Mouse (Mus musculus): ENCODE measurements at regions not wholly inside any gene's neighbourhood (a gene's known extent, or its start where the extent isn't known, plus 50 kb on each side); places are given as distances from the start of the nearest gene placed in this dataset.

DNA sequence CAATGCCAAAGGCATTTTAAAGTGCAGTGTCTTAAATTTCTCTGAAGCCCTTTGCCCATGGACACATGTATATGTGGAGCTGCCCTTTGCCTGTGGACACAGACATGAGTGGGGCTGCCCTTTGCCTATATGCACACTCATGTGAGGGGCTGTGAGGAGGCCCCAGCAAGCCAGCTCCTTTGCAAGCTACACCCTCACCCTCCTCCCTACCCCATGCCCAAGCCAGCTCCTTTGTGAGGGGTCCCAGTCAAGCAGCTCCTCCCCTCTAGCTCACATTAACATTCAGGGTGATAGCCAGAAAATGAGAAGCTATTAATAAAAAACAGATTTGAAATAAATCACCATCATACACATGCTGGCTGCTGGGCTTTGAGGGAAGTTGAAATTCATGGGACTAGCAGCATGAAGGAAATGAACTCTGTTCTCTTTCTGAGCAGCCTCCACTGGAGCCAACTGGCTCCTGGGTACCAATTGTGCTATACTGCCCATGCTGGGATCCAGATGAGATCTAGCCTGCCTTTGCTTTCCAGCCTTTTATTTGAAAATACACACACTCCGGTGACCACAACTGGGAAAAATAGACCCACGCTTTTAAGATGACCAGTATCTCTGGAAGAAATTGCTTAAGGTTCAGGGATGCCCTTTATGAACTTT, 151.4 kb downstream of the Abcc12 start:
- DNase-seq: no peak

DNA sequence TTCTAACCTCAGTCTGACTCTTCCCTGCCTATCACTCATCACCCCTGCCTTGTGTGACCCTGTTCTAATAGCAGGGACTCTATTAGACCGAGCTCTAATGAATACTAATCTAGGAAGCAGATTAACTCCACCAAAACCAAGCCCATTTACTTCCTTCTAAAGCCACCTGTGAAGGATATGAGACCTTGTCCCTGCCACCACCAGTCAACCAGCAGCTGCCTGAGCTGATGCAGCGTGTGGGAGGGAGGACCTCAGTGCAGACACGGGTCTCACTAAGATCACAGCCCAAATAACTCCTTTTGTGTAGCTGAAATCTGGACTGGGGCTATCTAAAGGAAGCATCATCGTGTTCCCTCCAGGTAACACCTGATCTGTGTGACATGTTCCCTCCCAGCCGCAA, 152.4 kb downstream of the Abcc12 start:
- DNase-seq: no peak

- DNase-seq: no peak
These were observed 154.4 kb downstream of the Abcc12 start for GRCm38 (mm10) chr8:86426056-86426455.

- no peak for DNase-seq
These were observed 155.1 kb downstream of the Abcc12 start for GRCm38 (mm10) chr8:86425382-86425781.

GRCm38 (mm10) chr8:86419059-86419651, 161.3 kb downstream of the Abcc12 start:
- DNase-seq: no peak

- no peak for DNase-seq
These were observed 162.0 kb downstream of the Abcc12 start for GRCm38 (mm10) chr8:86418414-86418981.

DNA sequence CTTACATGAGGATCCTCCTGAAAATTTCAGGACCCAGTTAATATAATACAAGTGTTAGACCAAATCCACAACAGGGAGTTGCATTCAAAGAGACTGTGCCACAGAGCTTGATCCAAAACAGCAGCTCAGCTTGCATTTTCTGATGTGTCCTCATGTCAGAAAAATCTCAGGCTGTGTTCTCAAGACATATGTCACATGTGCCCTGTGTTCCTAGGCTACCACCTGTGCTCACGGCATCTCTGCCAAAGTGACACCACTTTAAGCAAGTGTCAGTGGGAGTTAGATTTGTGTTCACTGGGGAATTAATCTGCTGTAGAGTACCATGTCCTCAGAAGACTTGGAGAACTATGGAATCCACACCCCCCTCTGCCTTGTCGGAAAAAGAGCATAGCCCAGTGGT, 165.3 kb downstream of the Abcc12 start:
- DNase-seq: no peak

DNA sequence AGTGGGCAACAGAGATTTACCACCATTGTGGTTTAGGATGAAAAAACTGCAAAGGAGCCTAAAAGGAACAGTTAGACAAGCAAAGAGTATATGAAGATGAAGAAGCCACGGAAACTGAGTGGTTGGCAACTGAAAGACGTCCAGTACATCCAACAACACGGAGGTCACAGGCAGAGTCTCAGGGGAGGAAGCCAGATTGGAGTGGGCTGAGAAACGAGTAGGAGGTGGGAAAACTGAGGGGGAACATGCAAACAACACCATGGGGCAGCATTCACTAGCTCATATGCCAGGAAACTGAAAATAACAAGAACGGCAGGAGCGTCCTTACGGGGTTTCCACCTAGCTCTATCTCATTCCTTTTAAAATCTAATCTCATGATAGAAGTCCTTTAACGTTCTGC, 169.3 kb downstream of the Abcc12 start:
- DNase-seq: no peak

- DNase-seq: no peak
These were observed 174.3 kb downstream of the Abcc12 start for GRCm38 (mm10) chr8:86406196-86406595.

DNA sequence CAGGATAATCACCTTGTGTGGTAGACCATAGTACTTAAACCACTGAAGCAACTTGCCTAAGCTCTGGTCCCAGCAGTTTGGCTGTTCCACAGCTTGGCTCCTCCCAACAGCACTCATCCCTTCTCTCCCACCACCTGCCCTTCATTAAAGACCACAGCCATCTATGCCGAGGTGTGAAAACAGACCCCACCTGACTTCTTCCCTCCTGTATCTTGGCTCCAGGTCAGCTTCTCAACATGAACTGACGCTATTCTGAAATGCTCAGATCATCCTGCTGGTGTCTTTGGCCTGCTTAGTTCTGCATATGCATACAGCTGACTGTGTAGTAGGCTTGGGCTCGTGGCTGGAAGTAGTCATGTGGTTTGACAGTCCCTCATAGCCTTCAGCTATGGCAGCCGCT, 177.1 kb downstream of the Abcc12 start:
- no peak for DNase-seq

DNA sequence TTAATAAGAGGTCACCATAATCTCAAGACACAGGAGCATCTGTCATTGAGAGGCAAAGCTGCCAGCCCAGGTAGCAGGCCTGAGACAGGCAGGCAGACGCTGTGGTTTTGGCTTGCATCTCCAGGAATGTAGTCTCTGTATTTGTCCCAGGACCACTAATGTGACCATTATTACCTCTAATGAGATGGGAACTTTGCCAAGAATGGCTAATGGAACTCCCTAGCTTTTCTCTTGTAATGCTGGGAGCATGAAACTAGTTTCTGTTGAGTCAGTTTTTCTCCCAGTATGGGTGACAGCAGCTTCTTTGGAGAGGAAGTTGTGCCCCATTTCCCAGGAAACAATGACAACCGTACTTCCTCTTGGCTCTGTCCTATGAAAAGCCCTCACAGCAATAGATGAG, 178.5 kb downstream of the Abcc12 start:
- no peak for DNase-seq

GRCm38 (mm10) chr8:86395121-86395520, 185.4 kb downstream of the Abcc12 start:
- no peak for DNase-seq

GRCm38 (mm10) chr8:86393835-86394234, 186.7 kb downstream of the Abcc12 start:
- DNase-seq: no peak

GRCm38 (mm10) chr8:86393374-86393773, 187.1 kb downstream of the Abcc12 start:
- no peak for DNase-seq

- DNase-seq: no peak
These were observed 189.8 kb downstream of the Abcc12 start for GRCm38 (mm10) chr8:86390715-86391114.

DNA sequence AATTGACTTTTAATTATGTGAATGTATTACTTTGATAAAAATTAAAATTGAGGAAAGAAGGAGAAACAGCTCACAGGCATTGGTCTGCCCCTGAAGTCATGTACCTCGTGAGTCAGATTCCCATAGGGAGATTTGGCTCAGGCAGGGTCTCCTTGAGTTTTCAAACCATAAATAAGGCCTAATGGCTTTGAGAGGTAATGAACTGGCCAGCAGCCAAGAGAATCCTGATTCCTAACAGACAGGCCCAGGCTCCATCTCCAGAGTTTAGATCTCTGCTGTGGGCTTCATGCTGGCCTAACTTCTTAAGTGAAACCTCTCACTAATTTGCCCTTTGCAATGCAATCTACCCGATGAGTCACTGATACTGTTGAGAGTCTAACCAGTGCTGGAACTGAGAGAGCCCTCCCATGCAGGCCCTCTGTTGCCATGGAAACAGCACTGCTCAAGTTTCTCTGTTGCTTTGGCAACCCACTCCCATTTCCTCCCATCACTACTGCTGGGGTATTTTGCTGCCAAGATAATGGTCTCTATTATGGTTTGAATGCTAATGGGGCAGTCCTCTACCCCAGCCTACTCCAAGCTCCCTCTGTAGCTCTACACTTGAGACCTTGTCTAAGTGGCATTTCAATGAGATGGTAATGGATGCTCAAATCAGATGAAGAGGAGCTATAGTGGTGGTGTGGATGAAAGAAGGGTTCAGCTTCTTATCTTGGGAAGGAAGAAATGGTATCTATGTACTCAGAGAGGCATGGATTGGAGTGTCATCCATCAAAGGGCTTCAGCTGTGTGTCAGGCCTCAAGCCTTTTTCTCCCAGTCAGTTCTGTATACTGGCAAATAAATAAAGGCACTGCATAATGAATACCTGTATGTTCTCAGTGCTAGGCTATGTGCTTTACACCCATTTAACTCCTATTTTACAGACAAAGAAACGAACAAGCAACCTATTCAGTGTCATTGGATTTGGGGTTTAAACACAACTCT, 190.5 kb downstream of the Abcc12 start:
- DNase-seq: peak; percentile 63

GRCm38 (mm10) chr8:86385236-86385635, 195.2 kb downstream of the Abcc12 start:
- no peak for DNase-seq

GRCm38 (mm10) chr8:86381977-86382376, 198.5 kb downstream of the Abcc12 start:
- DNase-seq: no peak

- no peak for DNase-seq
These were observed 212.4 kb downstream of the Abcc12 start for GRCm38 (mm10) chr8:86368062-86368461.

GRCm38 (mm10) chr8:86366636-86367035, 213.8 kb downstream of the Abcc12 start:
- no peak for DNase-seq

DNA sequence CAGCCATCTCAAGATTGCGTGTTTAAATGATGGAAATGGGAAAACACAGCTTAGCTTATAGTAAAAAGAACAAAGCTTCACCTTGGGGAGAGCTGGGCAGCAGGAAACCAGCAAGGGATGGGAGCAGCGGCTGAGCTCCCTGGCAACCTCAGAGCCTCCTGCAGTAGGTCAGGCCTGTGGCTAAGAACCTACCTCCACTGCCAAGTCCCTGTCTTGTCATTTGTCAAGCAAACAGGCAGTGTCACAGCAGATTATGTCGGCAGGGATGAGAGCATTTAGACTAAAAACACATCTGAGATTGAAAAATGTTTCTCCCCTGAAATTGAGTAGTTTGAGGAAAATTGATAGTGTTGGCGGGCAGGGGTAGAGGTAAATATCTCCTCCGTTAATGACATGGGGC, 214.8 kb downstream of the Abcc12 start:
- no peak for DNase-seq

DNA sequence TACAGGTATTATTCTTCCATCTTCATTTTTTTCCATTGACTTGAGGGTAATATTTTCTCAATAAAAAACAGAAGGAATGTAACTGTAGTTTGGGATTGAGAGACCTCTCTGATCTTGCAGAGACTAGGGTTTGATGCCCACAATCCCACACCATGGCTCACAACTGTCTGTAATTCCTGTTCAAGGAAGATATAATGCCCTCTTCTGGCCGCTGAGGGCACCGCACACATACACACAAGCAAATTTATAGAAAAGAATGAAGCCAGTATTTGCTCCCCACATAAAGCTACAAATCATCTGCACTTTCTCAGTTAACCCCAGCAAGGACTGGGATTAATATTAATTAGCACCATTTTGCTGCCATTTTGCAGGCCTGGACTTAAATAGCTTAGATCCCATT, 215.6 kb downstream of the Abcc12 start:
- peak; percentile 16 for DNase-seq

- no peak for DNase-seq
These were observed 220.2 kb downstream of the Abcc12 start for GRCm38 (mm10) chr8:86360283-86360682.
